In the genomic region with DNA sequence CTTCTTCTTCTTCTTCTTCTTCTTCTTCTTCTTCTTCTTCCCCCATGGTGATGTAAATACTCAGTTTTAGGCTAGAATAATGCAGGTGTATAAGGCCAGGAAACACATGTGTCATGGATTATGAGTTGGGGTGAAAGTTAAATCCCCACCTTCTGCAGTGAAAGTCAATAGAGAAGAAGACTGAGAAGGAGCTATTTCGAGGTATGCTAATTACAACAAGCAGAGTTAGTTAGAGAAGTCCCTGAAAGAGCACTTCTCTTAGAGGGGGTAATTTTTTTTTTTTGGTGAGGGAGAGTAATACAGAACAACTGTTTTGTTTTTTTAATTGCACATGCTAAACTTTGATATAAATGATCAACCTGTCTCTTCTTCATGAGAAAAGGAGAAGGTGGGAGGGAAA, we compare ENCODE assay signal across 22 mouse cellular contexts. TPM values are rescaled to one million over a fixed set of nuclear protein-coding genes. Genes with fewer than 3 reads are reported as not detected.
A peak's percentile ranks its signal among the peaks of the same experiment; 100 is the strongest.
DNase-seq lines count a peak whose midpoint lies in the region; ATAC-seq and TF ChIP-seq lines count a peak whose summit lies in the region.
"Had no signal": no experiment of that assay in that cellular context is flagged by ENCODE, and none has a peak within 500 bp of the region (broad histone marks: within the 10 kb centered on the region; RNA-seq: fewer than 3 reads in every experiment).

No protein-coding gene starts in this region.

- WGBS in forebrain, postnatal 0 days, result 54% methylated on average over 1 of the region's 1 CpGs
- WGBS in midbrain, embryonic 11.5 days, result 58% methylated on average over 1 of the region's 1 CpGs

- no peak overlapping the region for H3K4me2 ChIP-seq in CH12.LX (ENCODE audit: insufficient read depth, low read depth, poor library complexity, severe bottlenecking)
- H3K4me2 ChIP-seq in forebrain, postnatal 0 days (ENCODE audit: low read depth), result no peak overlapping the region
- no peak overlapping the region for H3K4me2 ChIP-seq in midbrain, embryonic 11.5 days

- peaks cover 2% of the 10 kb centered on the region for H3K27me3 ChIP-seq in CH12.LX (replicated peaks)
- H3K27me3 ChIP-seq in splenic B cell, adult 2 months (ENCODE audit: control insufficient read depth, insufficient read depth, low read length, poor library complexity, severe bottlenecking), result no peaks in the 10 kb centered on the region
- no peaks in the 10 kb centered on the region for H3K27me3 ChIP-seq in forebrain, postnatal 0 days (ENCODE audit: insufficient read depth, low read length)
- H3K27me3 ChIP-seq in midbrain, embryonic 11.5 days (ENCODE audit: control insufficient read depth, insufficient read depth, low read length), result no peaks in the 10 kb centered on the region
- H3K27me3 ChIP-seq: Patski had no signal

- in situ Hi-C loops in CH12.LX (cut with MboI; ENCODE audit: low pct_ligation_motif_present, low pct_unique_long_range_greater_than_20kb, low sequenced_read_pairs), result no loop called here

- TF ChIP-seq POLR2A in CH12.LX (IDR thresholded peaks at IDR 0.05; ENCODE audit: low read depth, low read length), result no peak

- no peak for TF ChIP-seq CTCF in CH12.LX (conservative IDR thresholded peaks at IDR 0.05 in 1 of 2, IDR thresholded peaks at IDR 0.05 in 1 of 2; ENCODE audit: low read depth in 2 of 2, low read length in 2 of 2)
- TF ChIP-seq CTCF in forebrain, postnatal 0 days (IDR thresholded peaks at IDR 0.05; ENCODE audit: low read depth), result no peak

- H3K27ac ChIP-seq in CH12.LX (ENCODE audit: insufficient read depth, low read depth), result no peak overlapping the region
- no peak overlapping the region for H3K27ac ChIP-seq in forebrain, postnatal 0 days (ENCODE audit: low read depth, low read length)
- no peak overlapping the region for H3K27ac ChIP-seq in midbrain, embryonic 11.5 days (ENCODE audit: low read depth, low read length)

- TF ChIP-seq RAD21 in CH12.LX (IDR thresholded peaks at IDR 0.05; ENCODE audit: low read depth, low read length), result no peak

- 0 out of 2 replicates have a peak, but pooled peaks have one; percentile 26 for ATAC-seq in neutrophil, adult 5-6 weeks (ENCODE audit: extremely low read depth, insufficient number of reproducible peaks, low FRiP score, poor library complexity, severe bottlenecking)
- no peak for ATAC-seq in frontal cortex, adult (ENCODE audit: low TSS enrichment)
- ATAC-seq in forebrain, postnatal 0 days, result no peak
- no peak for ATAC-seq in midbrain, embryonic 11.5 days (ENCODE audit: low FRiP score)
- ATAC-seq: activated CD4-positive, CD25-positive, alpha-beta regulatory T cell, adult 4 months; CD4-positive, CD25-positive, alpha-beta regulatory T cell, adult 4 months; Patski had no signal

- dilution Hi-C loops in CH12.LX (cut with MboI; ENCODE audit: extremely low pct_ligation_motif_present, extremely low pct_unique_long_range_greater_than_20kb, low sequenced_read_pairs), result no loop called here

- H3K9me3 ChIP-seq in CH12.LX (replicated peaks; ENCODE audit: low read length), result peaks cover 16% of the 10 kb centered on the region
- no peaks in the 10 kb centered on the region for H3K9me3 ChIP-seq in forebrain, postnatal 0 days (ENCODE audit: low read length)
- peaks cover 3% of the 10 kb centered on the region; the same call in 1 of the 2 replicates for H3K9me3 ChIP-seq in midbrain, embryonic 11.5 days (ENCODE audit: control insufficient read depth, low read length)

- H3K4me3 ChIP-seq in CH12.LX (replicated peaks in 1 of 3; ENCODE audit: low read depth in 2 of 3, low read length in 2 of 3, poor library complexity in 1 of 3), result no peak overlapping the region
- no peak overlapping the region for H3K4me3 ChIP-seq in forebrain, postnatal 0 days (ENCODE audit: low read depth, low read length)
- H3K4me3 ChIP-seq in midbrain, embryonic 11.5 days (ENCODE audit: low read depth, low read length), result no peak overlapping the region

- no peak overlapping the region for H3K9ac ChIP-seq in CH12.LX (ENCODE audit: insufficient read depth, low read depth)
- H3K9ac ChIP-seq in forebrain, postnatal 0 days, result no peak overlapping the region
- H3K9ac ChIP-seq in midbrain, embryonic 11.5 days (ENCODE audit: low read length), result no peak overlapping the region

- peak; percentile 69 for DNase-seq in A20 (ENCODE audit: low read depth, low spot score)
- DNase-seq in CH12.LX (ENCODE audit: extremely low read depth), result no peak
- peak; percentile 52 for DNase-seq in splenic B cell, adult 2 months (ENCODE audit: low read depth, low spot score)
- DNase-seq in forebrain, postnatal 0 days, result no peak
- no peak for DNase-seq in midbrain, embryonic 11.5 days (ENCODE audit: low spot score, missing footprints)
- no peak for DNase-seq in cerebellum, postnatal 25 days
- DNase-seq: adrenal gland, adult 8-10 months; adrenal gland, postnatal 10 days; adrenal gland, postnatal 14 days; adrenal gland, postnatal 25 days; adrenal gland, postnatal 36 days; B cell, adult 2 months; cerebellum, adult 11 months; cerebellum, adult 11-12 months; cerebellum, adult 18-20 months; cerebellum, adult 2 months had no signal

- H3K36me3 ChIP-seq in CH12.LX (replicated peaks in 1 of 2; ENCODE audit: control insufficient read depth in 1 of 2, insufficient read depth in 1 of 2, low read length in 1 of 2), result no peaks in the 10 kb centered on the region
- no peaks in the 10 kb centered on the region for H3K36me3 ChIP-seq in splenic B cell, adult 2 months (ENCODE audit: control insufficient read depth, insufficient read depth, low read length, poor library complexity, severe bottlenecking)
- no peaks in the 10 kb centered on the region for H3K36me3 ChIP-seq in forebrain, postnatal 0 days (ENCODE audit: insufficient read depth)
- no peaks in the 10 kb centered on the region for H3K36me3 ChIP-seq in midbrain, embryonic 11.5 days (ENCODE audit: control insufficient read depth, insufficient read depth, low read length)
- H3K36me3 ChIP-seq: G1E had no signal

- TF ChIP-seq EP300 in CH12.LX (IDR thresholded peaks at IDR 0.05; ENCODE audit: low read length), result peak; percentile 48

- H3K79me2 ChIP-seq in CH12.LX (replicated peaks; ENCODE audit: control insufficient read depth, extremely low read depth, insufficient read depth, poor library complexity, severe bottlenecking), result no peaks in the 10 kb centered on the region

- peaks cover 5 to 56% of the 10 kb centered on the region in 2 experiments for H3K4me1 ChIP-seq in CH12.LX (ENCODE audit: control insufficient read depth in 1 of 2, insufficient read depth in 2 of 2)
- H3K4me1 ChIP-seq in forebrain, postnatal 0 days (ENCODE audit: insufficient read depth), result no peaks in the 10 kb centered on the region
- H3K4me1 ChIP-seq in midbrain, embryonic 11.5 days (ENCODE audit: control insufficient read depth, insufficient read depth, low read length), result peaks cover 2% of the 10 kb centered on the region; the same call in 1 of the 2 replicates

TF ChIP-seq in CH12.LX, 34 proteins besides CTCF, POLR2A, EP300 and RAD21:
- no peak for TF ChIP-seq JUND (conservative IDR thresholded peaks at IDR 0.05; ENCODE audit: low read depth, low read length)
- TF ChIP-seq BHLHE40 (IDR thresholded peaks at IDR 0.05; ENCODE audit: low read depth, low read length), result peak; percentile 45
- TF ChIP-seq MAZ (IDR thresholded peaks at IDR 0.05; ENCODE audit: low read depth, low read length), result 0 out of 2 replicates have a peak, but pooled peaks have one; percentile 28
- TF ChIP-seq TCF12 (IDR thresholded peaks at IDR 0.05; ENCODE audit: low read depth, low read length), result no peak; the same call in 1 of the 2 replicates
- TF ChIP-seq RCOR1 (conservative IDR thresholded peaks at IDR 0.05; ENCODE audit: low read depth, low read length), result 0 out of 2 replicates have a peak, but pooled peaks have one; percentile 29
- no peak for TF ChIP-seq JUN (IDR thresholded peaks at IDR 0.05; ENCODE audit: insufficient read depth, low read depth, low read length)
- peak; percentile 75 for TF ChIP-seq ZNF384 (IDR thresholded peaks at IDR 0.05; ENCODE audit: low read depth, low read length)
- TF ChIP-seq ETS1 (conservative IDR thresholded peaks at IDR 0.05; ENCODE audit: low read depth, low read length), result peak; percentile 43; the same call in 1 of the 2 replicates
- peak; percentile 80 for TF ChIP-seq MEF2A (IDR thresholded peaks at IDR 0.05; ENCODE audit: borderline replicate concordance, low read depth, low read length)
- TF ChIP-seq ZKSCAN1 (IDR thresholded peaks at IDR 0.05; ENCODE audit: borderline replicate concordance, low read depth, low read length), result no peak
- 0 out of 2 replicates have a peak, but pooled peaks have one; percentile 15 for TF ChIP-seq MAFK (IDR thresholded peaks at IDR 0.05; ENCODE audit: insufficient replicate concordance, low read length)

RNA-seq across cellular contexts. Expression of a gene that starts 55.9 kb away (rescaled TPM):
- total RNA-seq in CH12.LX (2012; rRNA removed) (42.6 and 51.4 TPM in 2 replicates), CH12.LX (2014; rRNA removed) (77.7 and 82.4 TPM in 2 replicates)
- polyA plus RNA-seq in CH12.LX (2012; ENCODE audit: insufficient read length, low read depth), result 82.8 and 85.2 TPM in 2 replicates
- total RNA-seq in neutrophil, adult 5-6 weeks (2017), result 35.7 and 42.1 TPM in 2 replicates
- 71.3 and 73.9 TPM in 2 replicates for total RNA-seq in forebrain, postnatal 0 days (2014; rRNA removed)
- 83.4 and 91.4 TPM in 2 replicates for polyA plus RNA-seq in forebrain, postnatal 0 days (2015; fragmentation: Nextera tagmentation; extraction: Ambion mirVana)
- polyA plus RNA-seq in midbrain, embryonic 11.5 days (2014; fragmentation: Nextera tagmentation; extraction: Ambion mirVana), result 122 and 127 TPM in 2 replicates

RNA-seq across cellular contexts. Expression of a gene that starts 56.4 kb away (rescaled TPM):
- total RNA-seq in CH12.LX (2012; rRNA removed) (9.5 and 11.3 TPM in 2 replicates), CH12.LX (2014; rRNA removed) (2.8 and 3.3 TPM in 2 replicates)
- 8.6 and 11.1 TPM in 2 replicates for polyA plus RNA-seq in CH12.LX (2012; ENCODE audit: insufficient read length, low read depth)
- total RNA-seq in neutrophil, adult 5-6 weeks (2017), result 219 and 232 TPM in 2 replicates
- total RNA-seq in forebrain, postnatal 0 days (2014; rRNA removed), result 16.6 and 28.4 TPM in 2 replicates
- polyA plus RNA-seq in forebrain, postnatal 0 days (2015; fragmentation: Nextera tagmentation; extraction: Ambion mirVana), result 5.9 and 8.1 TPM in 2 replicates
- 17.0 and 17.6 TPM in 2 replicates for polyA plus RNA-seq in midbrain, embryonic 11.5 days (2014; fragmentation: Nextera tagmentation; extraction: Ambion mirVana)
- polyA plus RNA-seq: G1E had no signal

Comparison
In these comparisons a context has a peak if more than half of its experiments do, and no peak if none do; other contexts are left out.
1. DNase-seq: peak in A20 (single experiment) and splenic B cell, adult 2 months (single experiment); none in CH12.LX (single experiment), forebrain, postnatal 0 days (single experiment), midbrain, embryonic 11.5 days (single experiment) and cerebellum, postnatal 25 days (0 of 2).